Mouse (Mus musculus) G1E (cell line): ENCODE results near the gene Hdhd5.

Experiments used
- CTCF ChIP-seq: IDR thresholded peaks from 2 replicates; pipeline ENCODE4 v1.5.1; 2012; ENCODE audit warnings: low read depth, low read length, inconsistent platforms, mixed read lengths
- GATA1 ChIP-seq: IDR thresholded peaks from 2 replicates; pipeline ENCODE4 v1.6.1; 2012; ENCODE audit warnings: borderline replicate concordance, low read length, inconsistent platforms, mixed read lengths

- TF ChIP-seq GATA1 (no peak), CTCF (no peak)
Observed at GRCm38 (mm10) chr6:120469268-120469667, 61.9 kb downstream of the Hdhd5 start.
